Mouse (Mus musculus) liver, adult 2 months (tissue): ENCODE data around the gene S100z.

Experiments used
- CTCF ChIP-seq: fragments of 200-500 bp; IDR thresholded peaks from 2 replicates; pipeline ENCODE4 v1.5.1; 2011; ENCODE audit warnings: low read depth, low read length, control low read depth
- POLR2A ChIP-seq: fragments of 200-500 bp; IDR thresholded peaks from 2 replicates; pipeline ENCODE4 v1.6.1; 2011; ENCODE audit warnings: low read length, control low read depth; ENCODE audit not compliant: insufficient read depth; ENCODE audit errors: extremely low read depth

- no peak for TF ChIP-seq POLR2A
- TF ChIP-seq CTCF, result no peak
Measured at GRCm38 (mm10) chr13:95524674-95525491, 46.4 kb upstream of the S100z start, which contains the start of gene F2rl1.
